Mouse (Mus musculus): ENCODE measurements at regions not wholly inside any gene's neighbourhood (a gene's known extent, or its start where the extent isn't known, plus 50 kb on each side); places are given as distances from the start of the nearest gene placed in this dataset.

- TF ChIP-seq CTCF (conservative IDR thresholded peaks at IDR 0.05), result no peak
- H3K4me3 ChIP-seq, result no peak overlapping the region
- peak in 1 of 2 experiments; percentile 2 for DNase-seq (ENCODE audit: low spot score in 2 of 2)
- H3K27ac ChIP-seq, result no peak overlapping the region
Observed at GRCm38 (mm10) chr3:72735011-72735410, 232.7 kb downstream of the Sis start.

GRCm38 (mm10) chr3:72727403-72727802, 240.3 kb downstream of the Sis start:
- H3K27ac ChIP-seq, result no peak overlapping the region
- DNase-seq (ENCODE audit: low spot score in 2 of 2), result no peak
- no peak overlapping the region for H3K4me3 ChIP-seq
- no peak for TF ChIP-seq CTCF (conservative IDR thresholded peaks at IDR 0.05)

GRCm38 (mm10) chr3:72713806-72714205, 253.9 kb downstream of the Sis start:
- no peak for DNase-seq (ENCODE audit: low spot score in 2 of 2)
- no peak for TF ChIP-seq CTCF (conservative IDR thresholded peaks at IDR 0.05)

GRCm38 (mm10) chr3:72685937-72686336, 281.7 kb downstream of the Sis start:
- no peak for DNase-seq (ENCODE audit: low spot score in 2 of 2)
- no peak for TF ChIP-seq CTCF (conservative IDR thresholded peaks at IDR 0.05)
- H3K27ac ChIP-seq, result no peak overlapping the region
- H3K4me3 ChIP-seq, result no peak overlapping the region

More at GRCm38 (mm10) chr3:72713806-72714205, 253.9 kb downstream of the Sis start:
- Histone ChIP-seq H3K27ac (no peak overlapping the region), H3K4me3 (no peak overlapping the region)

GRCm38 (mm10) chr3:72659194-72659593, 308.5 kb downstream of the Sis start:
- H3K27ac ChIP-seq, result no peak overlapping the region
- no peak for DNase-seq (ENCODE audit: low spot score in 2 of 2)
- H3K4me3 ChIP-seq, result no peak overlapping the region
- no peak for TF ChIP-seq CTCF (conservative IDR thresholded peaks at IDR 0.05)

GRCm38 (mm10) chr3:72630069-72630468, 337.6 kb downstream of the Sis start:
- DNase-seq (ENCODE audit: low spot score in 2 of 2), result no peak
- TF ChIP-seq CTCF (conservative IDR thresholded peaks at IDR 0.05), result no peak
- H3K27ac ChIP-seq, result no peak overlapping the region

GRCm38 (mm10) chr3:72620802-72621201, 346.9 kb downstream of the Sis start:
- TF ChIP-seq CTCF (conservative IDR thresholded peaks at IDR 0.05), result no peak
- Histone ChIP-seq H3K4me3 (no peak overlapping the region), H3K27ac (no peak overlapping the region)
- no peak for DNase-seq (ENCODE audit: low spot score in 2 of 2)

More at GRCm38 (mm10) chr3:72630069-72630468, 337.6 kb downstream of the Sis start:
- H3K4me3 ChIP-seq, result no peak overlapping the region

- no peak for DNase-seq (ENCODE audit: low spot score in 2 of 2)
- TF ChIP-seq CTCF (conservative IDR thresholded peaks at IDR 0.05), result no peak
- Histone ChIP-seq H3K4me3 (no peak overlapping the region), H3K27ac (no peak overlapping the region)
Observed at GRCm38 (mm10) chr3:72619862-72620261, 347.8 kb downstream of the Sis start.

- DNase-seq (ENCODE audit: low spot score in 2 of 2), result no peak
- peak overlapping the region; percentile 14; the same call in 1 of the 2 replicates for H3K4me3 ChIP-seq
- no peak overlapping the region for H3K27ac ChIP-seq
- TF ChIP-seq CTCF (conservative IDR thresholded peaks at IDR 0.05), result no peak
Observed at GRCm38 (mm10) chr3:72603718-72604359, 363.8 kb downstream of the Sis start.

Data from layer of hippocampus, adult 2 months (tissue).